Mouse (Mus musculus) E14TG2a.4 (cell line): Measurements from ENCODE around the gene Cbx8.

ENCODE experiments used
- CTCF ChIP-seq: conservative IDR thresholded peaks from 2 replicates; pipeline ENCODE4 v1.5.1; 2014; ENCODE audit warnings: low read length
- NANOG ChIP-seq: IDR thresholded peaks from 2 replicates; pipeline ENCODE4 v1.6.1; 2014; ENCODE audit warnings: borderline replicate concordance, low read length, mixed read lengths

DNA sequence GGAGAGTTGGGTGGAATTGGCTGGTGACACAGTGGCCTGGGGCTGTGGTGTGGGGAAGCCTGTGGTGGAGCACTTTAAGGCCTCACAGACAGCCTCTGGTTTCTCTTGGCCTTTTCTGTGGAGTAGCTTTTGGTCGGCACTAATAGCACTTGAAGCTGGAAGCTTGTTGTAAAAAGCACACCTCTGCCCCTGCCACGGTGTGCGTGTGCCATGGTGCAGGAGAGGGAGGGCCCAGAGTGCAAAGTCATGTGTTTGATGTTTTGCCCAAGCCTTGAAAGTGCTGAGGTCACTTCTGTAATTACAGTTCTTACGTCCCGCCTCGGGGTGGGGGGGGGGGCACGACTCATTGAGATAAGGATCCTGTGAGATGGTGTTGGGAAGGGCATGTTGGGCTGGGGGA lies 16.5 kb downstream of the Cbx8 start:
- TF ChIP-seq CTCF, result no peak
- no peak for TF ChIP-seq NANOG
